Mouse (Mus musculus): ENCODE results near the gene Nrxn2. TPM values are rescaled to one million over a fixed set of nuclear protein-coding genes. Genes with fewer than 3 reads are reported as not detected.

Gene Nrxn2
- polyA plus RNA-seq, 1 experiment: 0.01 TPM

- H3K4me2 ChIP-seq (ENCODE audit: low read depth): peak overlapping the region; percentile 62
- TF ChIP-seq MAX (IDR thresholded peaks at IDR 0.05; ENCODE audit: low read depth): no peak
- TF ChIP-seq REST (IDR thresholded peaks at IDR 0.05; ENCODE audit: insufficient read depth, insufficient read length): no peak
- TF ChIP-seq E2F4 (IDR thresholded peaks at IDR 0.05; ENCODE audit: insufficient read depth): no peak
- TF ChIP-seq POLR2AphosphoS2 (IDR thresholded peaks at IDR 0.05; ENCODE audit: insufficient read length, low read depth): no peak
- TF ChIP-seq POLR2A (IDR thresholded peaks at IDR 0.05; ENCODE audit: insufficient read length, low read depth): no peak
- TF ChIP-seq MYOG (IDR thresholded peaks at IDR 0.05; ENCODE audit: control insufficient read depth in 1 of 3, insufficient read depth in 1 of 3, insufficient read length in 2 of 3, low read depth in 2 of 3): no peak
- no peak for TF ChIP-seq TCF12 (IDR thresholded peaks at IDR 0.05; ENCODE audit: insufficient read depth, poor library complexity, severe bottlenecking)
- no peak overlapping the region for H3K4me3 ChIP-seq
- no peaks in the 10 kb centered on the region for H3K36me3 ChIP-seq (ENCODE audit: control insufficient read depth, insufficient read depth)
- H3ac ChIP-seq (ENCODE audit: control insufficient read depth, insufficient read length): no peak overlapping the region
- H3K27me3 ChIP-seq (ENCODE audit: control insufficient read depth, insufficient read depth, insufficient read length): peaks cover 44% of the 10 kb centered on the region
- H3K79me2 ChIP-seq (ENCODE audit: control insufficient read depth, insufficient read depth): no peaks in the 10 kb centered on the region
These were observed 18.1 kb upstream of the Nrxn2 start for GRCm38 (mm10) chr19:6400096-6401086.

DNA sequence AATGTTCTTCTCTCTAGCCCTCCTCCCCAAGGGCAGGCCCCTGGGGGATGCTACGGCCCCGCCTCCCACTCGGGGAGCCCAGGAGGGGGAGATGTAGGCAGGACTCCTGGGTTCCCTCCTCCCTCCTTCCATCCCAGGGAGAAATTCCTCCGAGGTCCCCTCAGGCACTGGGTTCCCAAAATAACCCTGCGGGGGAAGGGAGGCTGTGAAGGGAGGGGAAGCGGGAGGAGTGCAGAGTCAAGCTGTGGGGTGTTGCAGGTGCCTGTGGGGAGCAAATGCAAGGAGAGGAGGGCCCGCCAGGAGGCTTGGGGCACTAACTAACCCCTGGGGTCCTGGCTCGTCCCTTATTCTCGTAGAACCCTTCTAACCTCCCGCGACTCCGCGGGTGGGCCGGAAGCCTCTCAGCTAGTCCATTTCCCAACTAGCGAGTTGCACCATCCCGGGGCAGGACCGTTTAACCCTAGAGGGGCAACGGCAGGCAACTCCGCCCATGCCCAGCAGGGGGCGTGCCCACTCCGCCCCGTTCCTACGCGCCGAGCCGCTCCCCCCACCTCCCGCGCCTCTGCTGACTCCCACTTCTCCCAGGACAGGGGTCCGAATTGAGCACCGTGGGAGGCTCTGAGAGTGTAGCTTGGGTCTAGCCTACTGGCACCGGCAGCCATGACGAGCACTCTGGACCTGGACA lies 17.3 kb upstream of the Nrxn2 start:
- Histone ChIP-seq H3K36me3 (ENCODE audit: control insufficient read depth, insufficient read depth) (no peaks in the 10 kb centered on the region), H3K27me3 (ENCODE audit: control insufficient read depth, insufficient read depth, insufficient read length) (peaks cover 44% of the 10 kb centered on the region), H3ac (ENCODE audit: control insufficient read depth, insufficient read length) (no peak overlapping the region), H3K4me3 (no peak overlapping the region), H3K79me2 (ENCODE audit: control insufficient read depth, insufficient read depth) (no peaks in the 10 kb centered on the region), H3K4me2 (ENCODE audit: low read depth) (peak overlapping the region; percentile 61)
- TF ChIP-seq TCF12 (IDR thresholded peaks at IDR 0.05; ENCODE audit: insufficient read depth, poor library complexity, severe bottlenecking) (no peak), POLR2A (IDR thresholded peaks at IDR 0.05; ENCODE audit: insufficient read length, low read depth) (no peak), REST (IDR thresholded peaks at IDR 0.05; ENCODE audit: insufficient read depth, insufficient read length) (no peak), SRF (IDR thresholded peaks at IDR 0.05; ENCODE audit: control insufficient read depth, insufficient read length, low read depth) (no peak), MYOD1 (IDR thresholded peaks at IDR 0.05; ENCODE audit: control insufficient read depth in 1 of 3, insufficient read length in 2 of 3, low read depth in 2 of 3) (no peak), E2F4 (IDR thresholded peaks at IDR 0.05; ENCODE audit: insufficient read depth) (no peak), POLR2AphosphoS2 (IDR thresholded peaks at IDR 0.05; ENCODE audit: insufficient read length, low read depth) (no peak), MYOG (IDR thresholded peaks at IDR 0.05; ENCODE audit: control insufficient read depth in 1 of 3, insufficient read depth in 1 of 3, insufficient read length in 2 of 3, low read depth in 2 of 3) (no peak)

DNA sequence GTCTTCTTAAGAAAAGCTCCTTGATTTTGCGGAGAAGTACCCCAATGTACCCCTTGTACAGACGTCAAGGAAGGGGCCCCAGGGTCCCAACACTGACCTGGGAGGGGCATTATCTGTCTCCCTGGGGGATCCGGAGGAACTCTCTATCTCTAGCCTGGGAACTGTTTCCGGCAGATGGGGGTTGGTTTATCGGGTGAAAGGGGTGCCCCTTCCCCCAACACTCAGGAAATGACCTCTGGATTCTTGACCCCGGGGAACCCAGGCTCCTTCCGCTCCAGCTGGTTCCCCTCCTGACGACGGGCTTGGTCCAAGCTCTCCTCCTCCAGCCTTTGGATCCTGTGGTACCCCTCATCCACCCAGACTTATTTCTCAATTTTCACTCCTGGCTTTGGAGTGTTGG lies 16.6 kb upstream of the Nrxn2 start:
- TF ChIP-seq TCF12 (IDR thresholded peaks at IDR 0.05; ENCODE audit: insufficient read depth, poor library complexity, severe bottlenecking) (no peak), TCF3 (IDR thresholded peaks at IDR 0.05; ENCODE audit: insufficient read length, low read depth) (no peak), CEBPB (IDR thresholded peaks at IDR 0.05; ENCODE audit: insufficient read depth, poor library complexity, severe bottlenecking) (no peak), USF1 (IDR thresholded peaks at IDR 0.05; ENCODE audit: low read depth) (no peak), MAX (IDR thresholded peaks at IDR 0.05; ENCODE audit: low read depth) (no peak)
- H3K27me3 ChIP-seq (ENCODE audit: control insufficient read depth, insufficient read depth, insufficient read length): peaks cover 49% of the 10 kb centered on the region
- no peak overlapping the region for H3ac ChIP-seq (ENCODE audit: control insufficient read depth, insufficient read length)
- H3K4me3 ChIP-seq: no peak overlapping the region
- H3K4me2 ChIP-seq (ENCODE audit: low read depth): peak overlapping the region; percentile 61
- no peaks in the 10 kb centered on the region for H3K79me2 ChIP-seq (ENCODE audit: control insufficient read depth, insufficient read depth)
- H3K36me3 ChIP-seq (ENCODE audit: control insufficient read depth, insufficient read depth): no peaks in the 10 kb centered on the region

DNA sequence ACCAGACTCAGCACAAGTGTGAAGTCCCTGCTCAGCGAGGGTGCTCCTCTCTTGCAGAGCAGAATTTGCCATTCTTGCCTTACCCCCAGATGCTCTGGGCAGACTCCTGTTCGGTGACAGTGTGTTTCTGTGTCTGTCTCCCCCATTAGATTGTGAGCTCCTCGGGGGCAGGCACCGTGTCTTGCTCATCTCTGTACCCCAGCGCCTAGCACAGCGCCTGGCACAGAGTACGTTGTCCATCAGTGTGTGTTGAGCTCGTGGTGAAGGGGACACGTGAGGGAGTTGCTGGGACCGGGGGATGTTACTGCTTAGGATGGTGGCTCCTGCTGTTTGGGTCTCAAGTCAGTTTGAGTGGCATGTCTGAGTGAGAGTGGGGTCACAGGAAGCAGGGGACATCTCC lies 14.7 kb upstream of the Nrxn2 start:
- Histone ChIP-seq H3K4me3 (no peak overlapping the region), H3K79me2 (ENCODE audit: control insufficient read depth, insufficient read depth) (no peaks in the 10 kb centered on the region), H3ac (ENCODE audit: control insufficient read depth, insufficient read length) (no peak overlapping the region), H3K36me3 (ENCODE audit: control insufficient read depth, insufficient read depth) (no peaks in the 10 kb centered on the region), H3K4me2 (ENCODE audit: low read depth) (no peak overlapping the region), H3K27me3 (ENCODE audit: control insufficient read depth, insufficient read depth, insufficient read length) (peaks cover 65% of the 10 kb centered on the region)
- TF ChIP-seq MYOD1 (IDR thresholded peaks at IDR 0.05; ENCODE audit: control insufficient read depth in 1 of 3, insufficient read length in 2 of 3, low read depth in 2 of 3) (no peak), POLR2AphosphoS2 (IDR thresholded peaks at IDR 0.05; ENCODE audit: insufficient read length, low read depth) (no peak), TCF3 (IDR thresholded peaks at IDR 0.05; ENCODE audit: insufficient read length, low read depth) (no peak), REST (IDR thresholded peaks at IDR 0.05; ENCODE audit: insufficient read depth, insufficient read length) (no peak), MAX (IDR thresholded peaks at IDR 0.05; ENCODE audit: low read depth) (no peak), USF1 (IDR thresholded peaks at IDR 0.05; ENCODE audit: low read depth) (no peak), TCF12 (IDR thresholded peaks at IDR 0.05; ENCODE audit: insufficient read depth, poor library complexity, severe bottlenecking) (no peak), SRF (IDR thresholded peaks at IDR 0.05; ENCODE audit: control insufficient read depth, insufficient read length, low read depth) (no peak), MYOG (IDR thresholded peaks at IDR 0.05; ENCODE audit: control insufficient read depth in 1 of 3, insufficient read depth in 1 of 3, insufficient read length in 2 of 3, low read depth in 2 of 3) (no peak), POLR2A (IDR thresholded peaks at IDR 0.05; ENCODE audit: insufficient read length, low read depth) (no peak), E2F4 (IDR thresholded peaks at IDR 0.05; ENCODE audit: insufficient read depth) (no peak), CEBPB (IDR thresholded peaks at IDR 0.05; ENCODE audit: insufficient read depth, poor library complexity, severe bottlenecking) (no peak)
